Mouse (Mus musculus) urinary bladder, adult 18-20 months (tissue): ENCODE data around the gene Ncam2.

Source experiments
- DNase-seq, 2 experiments: peaks; one replicate each; pipeline ENCODE4 v3.0.0; 2022; ENCODE audit warnings: low spot score in 2 of 2, mixed read lengths in 2 of 2

Ncam2 gene

GRCm38 (mm10) chr16:81651550-81651949, 451.1 kb downstream of the Ncam2 start:
- DNase-seq = no peak

- DNase-seq = no peak
Measured at GRCm38 (mm10) chr16:81656550-81656949, 456.1 kb downstream of the Ncam2 start.

- DNase-seq = no peak
Measured at GRCm38 (mm10) chr16:81673866-81674265, 473.4 kb downstream of the Ncam2 start.

GRCm38 (mm10) chr16:81675546-81675945, 475.0 kb downstream of the Ncam2 start:
- DNase-seq = no peak
